Mouse (Mus musculus): ENCODE data around the gene Prr7.

Prr7 gene

DNA sequence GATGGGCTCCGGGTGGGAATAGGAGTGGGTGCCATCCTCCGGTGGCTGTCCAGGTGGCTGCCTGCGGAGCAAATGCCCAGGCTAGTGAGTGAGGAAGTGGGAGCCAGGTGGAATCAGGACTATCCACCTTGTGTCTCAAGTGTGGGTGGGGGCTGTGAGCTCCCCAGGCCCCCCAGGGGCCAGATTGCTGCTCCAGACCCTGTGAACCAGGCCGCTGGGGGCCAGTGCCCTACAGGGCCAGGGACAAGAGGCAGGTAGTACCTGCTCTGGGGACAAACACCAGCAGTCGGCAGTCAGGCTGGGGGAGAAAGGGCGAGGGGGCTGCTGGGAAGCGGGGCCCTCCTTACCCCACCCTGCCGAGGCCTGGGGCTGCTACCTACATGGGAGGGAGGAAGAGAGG, 12.2 kb downstream of the Prr7 start:
- DNase-seq (ENCODE audit: low read depth, low spot score) = no peak

- no peak for DNase-seq (ENCODE audit: low read depth, low spot score)
These were observed 13.4 kb downstream of the Prr7 start for GRCm38 (mm10) chr13:55477492-55477891.

GRCm38 (mm10) chr13:55478036-55478435, 14.0 kb downstream of the Prr7 start:
- DNase-seq (ENCODE audit: low read depth, low spot score) = no peak

DNA sequence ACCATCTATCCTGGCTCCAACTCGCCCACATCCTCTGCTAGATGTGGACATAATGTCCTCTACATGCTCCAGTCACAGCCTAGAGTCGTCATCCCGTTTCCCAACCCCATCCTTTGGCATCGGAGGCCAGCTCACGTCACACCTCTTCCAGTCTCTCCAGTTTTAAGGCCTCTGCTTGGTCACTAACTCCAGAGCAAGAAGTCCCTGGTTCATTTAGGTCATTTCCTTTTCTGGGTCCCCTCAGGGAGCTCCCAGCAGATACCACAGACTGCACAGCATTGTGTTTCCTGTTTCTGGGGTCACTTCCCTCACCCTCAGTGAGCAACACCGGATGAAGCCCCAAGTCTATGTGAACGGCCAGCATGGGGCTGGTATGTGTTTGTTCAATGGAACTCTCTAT, 14.9 kb downstream of the Prr7 start:
- no peak for DNase-seq (ENCODE audit: low read depth, low spot score)

- DNase-seq (ENCODE audit: low read depth, low spot score) = no peak
These were observed 15.9 kb downstream of the Prr7 start for GRCm38 (mm10) chr13:55479929-55480328.

- no peak for DNase-seq (ENCODE audit: low read depth, low spot score)
These were observed 18.5 kb downstream of the Prr7 start for GRCm38 (mm10) chr13:55482542-55482941.

GRCm38 (mm10) chr13:55483071-55483470, 19.0 kb downstream of the Prr7 start:
- DNase-seq (ENCODE audit: low read depth, low spot score) = no peak

DNA sequence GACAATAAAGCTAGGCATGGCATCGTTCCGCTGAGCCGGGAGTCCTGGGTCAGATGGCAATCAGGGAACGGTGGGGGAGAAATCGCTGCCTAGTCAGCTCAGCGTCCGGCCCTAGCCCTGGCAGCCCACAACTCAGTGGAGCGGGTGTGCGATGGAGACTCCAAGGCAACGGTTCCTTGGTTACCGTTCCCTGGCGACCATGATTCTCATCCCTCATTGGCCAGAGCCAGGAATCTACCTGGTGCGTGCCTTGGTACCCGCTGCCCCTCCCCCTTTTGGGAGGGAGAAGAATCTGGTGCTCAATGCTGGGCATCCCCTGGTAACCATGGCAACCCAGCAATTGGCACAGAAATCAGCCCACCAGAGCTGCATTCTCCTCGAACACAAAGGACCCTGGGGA, 19.5 kb downstream of the Prr7 start:
- no peak for DNase-seq (ENCODE audit: low read depth, low spot score)

DNA sequence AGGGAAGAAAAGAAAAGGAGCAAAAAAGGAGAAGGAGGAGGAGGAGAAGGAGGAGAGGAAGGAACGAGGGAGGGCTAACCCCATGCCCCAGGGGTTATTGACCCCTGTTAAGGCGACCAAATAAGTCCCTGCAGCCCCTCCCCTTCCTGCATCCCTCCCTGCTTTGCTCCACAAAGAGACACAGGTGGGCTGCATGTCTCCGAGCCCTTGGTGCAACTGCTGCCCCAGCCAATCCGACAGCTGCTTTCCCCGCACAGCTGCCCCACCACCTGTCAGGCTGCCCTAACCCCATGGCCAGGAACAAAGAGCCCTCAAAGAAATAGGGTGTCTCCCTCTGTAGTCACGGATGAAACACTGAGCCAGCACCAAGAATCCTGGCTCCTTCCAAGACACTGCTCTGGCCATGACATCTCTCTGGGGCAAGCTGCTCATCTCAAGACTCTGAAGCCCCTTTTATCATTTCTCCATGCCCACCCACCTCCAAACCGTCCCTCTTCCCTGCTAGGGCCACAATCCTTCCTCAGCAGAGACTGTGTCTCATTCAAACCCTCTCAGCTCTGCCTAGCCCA, 20.5 kb downstream of the Prr7 start:
- DNase-seq (ENCODE audit: low read depth, low spot score) = no peak

GRCm38 (mm10) chr13:55486029-55486794, 22.1 kb downstream of the Prr7 start:
- no peak for DNase-seq (ENCODE audit: low read depth, low spot score)

DNA sequence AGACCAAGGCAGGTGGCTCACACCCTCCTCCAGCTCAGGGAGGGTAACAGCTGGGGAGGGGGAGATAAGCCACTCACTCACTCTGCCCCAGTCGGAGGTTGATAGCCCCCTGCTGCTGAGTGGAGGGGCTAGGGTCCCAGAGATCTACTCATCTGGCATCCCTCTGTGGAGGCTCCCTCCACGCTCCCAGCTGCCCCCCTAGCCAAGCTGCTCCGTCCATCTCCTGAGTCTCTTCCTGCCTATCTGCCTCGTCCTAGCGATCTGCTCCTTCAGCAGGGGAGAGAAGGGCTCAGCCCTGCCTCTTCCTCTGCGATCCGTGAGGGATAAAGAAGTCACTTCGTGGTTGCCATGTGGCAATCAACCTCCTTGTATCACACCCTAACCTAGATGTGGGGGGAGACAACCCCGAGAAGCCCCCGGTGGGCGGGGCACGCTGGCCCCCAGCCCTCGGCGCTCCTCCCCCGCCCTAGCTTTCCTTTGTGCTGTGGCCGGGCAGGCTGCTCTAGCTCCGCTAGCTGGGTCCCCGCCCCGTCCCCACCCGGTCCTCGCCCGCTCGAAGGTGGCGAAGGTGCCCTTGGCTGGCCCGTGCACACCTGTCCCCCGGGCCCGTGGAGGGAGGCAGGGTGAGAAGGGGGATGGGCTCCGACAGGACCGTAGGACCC, 23.0 kb downstream of the Prr7 start:
- DNase-seq (ENCODE audit: low read depth, low spot score) = no peak

DNA sequence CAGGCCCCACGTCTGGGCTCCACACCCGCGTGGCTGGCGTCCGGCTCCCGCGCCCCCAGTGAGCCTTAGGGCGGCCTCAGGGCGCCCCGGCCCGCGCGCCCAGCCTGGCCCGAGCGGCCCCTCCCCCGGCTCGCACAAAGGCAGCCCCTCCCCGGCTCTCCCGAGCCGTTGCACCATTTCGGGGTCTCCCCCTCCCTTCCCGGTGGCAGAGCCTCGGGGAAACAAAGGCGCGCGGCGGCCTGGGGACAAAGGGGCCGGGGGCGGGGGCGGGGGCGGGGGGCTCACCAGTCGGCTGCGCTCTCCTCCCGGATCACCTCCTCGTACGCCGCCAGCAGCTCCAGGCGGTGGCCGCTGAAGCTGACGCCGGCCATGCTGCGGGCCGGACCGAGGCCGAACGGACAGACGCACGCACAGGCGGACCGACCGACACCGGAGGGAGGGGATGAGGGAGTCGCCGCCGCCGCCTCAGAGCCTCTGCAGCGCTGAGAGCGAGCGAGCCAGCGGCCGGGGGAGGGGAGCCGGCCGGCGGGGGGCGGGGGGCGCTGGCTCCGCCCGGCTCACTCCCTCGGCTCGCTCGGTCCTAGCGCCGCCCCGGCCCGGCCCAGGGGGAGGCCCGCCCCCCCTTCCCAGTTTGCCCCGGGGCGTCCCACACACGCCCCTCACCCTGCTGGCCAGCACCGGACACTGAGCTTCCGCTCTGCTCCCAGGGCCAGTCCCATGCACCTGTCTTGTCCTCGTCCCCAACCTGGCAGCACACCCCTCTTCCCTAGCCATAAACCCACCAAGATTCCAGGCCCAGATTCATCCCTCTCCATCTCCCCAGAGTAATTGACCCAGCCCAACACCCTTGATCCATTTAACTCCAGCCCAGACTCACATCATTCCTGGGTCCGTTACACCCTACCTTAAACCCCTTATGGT, 23.8 kb downstream of the Prr7 start, which contains the start of gene Dbn1:
Gene Dbn1, minus strand, starts transcription at position 534 of the 921 bp plus-strand sequence.
- no peak for DNase-seq (ENCODE audit: low read depth, low spot score)

DNA sequence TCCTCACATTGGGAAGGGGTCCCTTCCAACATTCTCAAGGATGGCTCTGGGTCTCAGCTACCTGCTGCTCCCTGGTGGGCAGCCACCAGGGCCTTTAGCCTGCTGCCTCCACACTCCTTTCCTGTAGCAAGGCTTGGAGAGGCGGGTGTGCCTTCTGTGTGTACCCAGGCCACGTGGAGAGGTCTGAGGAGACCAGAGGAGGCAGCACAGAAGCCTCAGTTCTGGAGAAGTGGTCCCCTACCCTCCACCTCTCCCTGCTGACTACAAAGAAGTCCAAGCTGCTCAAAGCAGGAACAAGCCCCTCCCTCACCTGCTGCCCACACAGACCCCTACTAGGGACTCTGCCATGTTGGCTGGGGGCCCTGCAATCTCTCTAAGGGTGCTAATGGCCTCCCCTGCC, 30.2 kb downstream of the Prr7 start:
- DNase-seq (ENCODE audit: low read depth, low spot score) = no peak

DNA sequence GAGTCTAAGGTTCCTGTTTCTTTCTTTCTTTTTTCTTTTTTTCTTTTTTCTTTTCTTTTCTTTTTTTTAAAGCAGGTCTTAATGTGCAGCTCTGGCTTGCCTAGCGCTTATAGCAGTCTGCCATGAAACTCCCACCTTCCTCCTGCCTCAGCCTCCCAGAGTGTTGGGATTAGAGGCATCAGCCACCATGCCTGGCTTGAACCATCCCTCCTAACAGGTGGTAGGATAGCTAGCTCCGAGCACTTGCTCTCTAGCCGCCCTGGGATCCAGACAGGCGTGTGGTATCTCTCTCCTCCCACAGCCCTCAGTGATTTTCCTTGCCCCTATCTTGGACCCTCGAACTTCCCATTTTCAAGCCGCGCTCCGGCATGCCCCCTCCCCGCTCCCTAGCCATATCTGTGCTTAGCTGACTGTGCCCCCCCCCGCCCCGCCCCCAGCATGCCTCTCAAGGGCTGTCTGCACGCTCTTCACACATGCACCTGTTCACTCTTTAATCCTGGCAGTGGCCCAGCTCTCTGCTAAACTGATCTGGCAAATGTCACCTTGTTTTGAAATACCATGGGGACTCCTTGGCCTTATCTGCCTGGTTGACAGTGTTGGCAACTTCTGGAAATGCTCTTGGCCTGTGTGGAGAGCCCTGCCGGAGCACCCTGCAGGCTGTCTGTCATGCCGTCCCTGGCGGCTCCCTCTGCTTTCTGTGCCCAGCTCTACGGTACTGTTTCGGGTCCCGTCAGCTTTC, 31.0 kb downstream of the Prr7 start:
- peak; percentile 89 for DNase-seq (ENCODE audit: low read depth, low spot score)

DNA sequence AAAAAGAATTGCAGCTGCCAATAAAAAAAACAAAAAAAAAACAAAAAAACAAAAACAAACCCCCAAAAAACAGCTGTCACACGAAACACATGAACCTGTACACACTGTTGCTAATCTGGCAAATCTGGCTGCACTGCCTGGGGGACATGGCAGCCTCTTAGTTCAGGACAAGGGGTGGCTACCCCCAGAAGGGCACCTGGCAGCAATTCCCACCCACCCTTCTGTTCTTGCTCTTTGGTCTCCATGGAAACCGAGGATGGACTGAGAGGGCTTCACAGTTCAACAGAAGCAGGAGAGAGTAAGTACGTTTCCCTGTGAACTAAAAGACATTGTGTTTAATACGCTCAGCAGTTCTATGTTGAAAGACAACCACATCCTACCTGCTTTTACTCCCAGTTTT, 31.6 kb downstream of the Prr7 start:
- no peak for DNase-seq (ENCODE audit: low read depth, low spot score)

- DNase-seq (ENCODE audit: low read depth, low spot score) = no peak
These were observed 32.6 kb downstream of the Prr7 start for GRCm38 (mm10) chr13:55496661-55497060.

DNA sequence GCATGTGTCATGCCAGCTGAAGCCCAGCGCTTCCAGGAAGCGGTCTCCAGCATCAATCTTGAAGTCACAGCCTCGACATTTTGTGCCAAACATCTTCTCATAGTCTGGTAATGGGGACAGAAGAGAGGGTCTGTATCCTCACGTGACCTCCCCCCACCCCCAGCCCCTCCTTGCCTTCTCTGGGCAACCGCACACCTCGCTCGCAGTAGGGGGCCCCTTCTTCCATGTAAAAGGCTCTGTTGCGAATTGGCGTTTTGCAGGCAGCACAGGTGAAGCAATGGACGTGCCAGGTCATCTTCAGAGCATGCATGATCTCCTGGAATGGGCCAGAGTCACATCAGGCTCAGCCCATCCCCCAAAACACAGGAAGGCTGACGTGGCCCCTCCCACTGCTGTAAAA, 34.8 kb downstream of the Prr7 start:
- no peak for DNase-seq (ENCODE audit: low read depth, low spot score)

- no peak for DNase-seq (ENCODE audit: low read depth, low spot score)
These were observed 36.5 kb downstream of the Prr7 start for GRCm38 (mm10) chr13:55500575-55500974.

DNA sequence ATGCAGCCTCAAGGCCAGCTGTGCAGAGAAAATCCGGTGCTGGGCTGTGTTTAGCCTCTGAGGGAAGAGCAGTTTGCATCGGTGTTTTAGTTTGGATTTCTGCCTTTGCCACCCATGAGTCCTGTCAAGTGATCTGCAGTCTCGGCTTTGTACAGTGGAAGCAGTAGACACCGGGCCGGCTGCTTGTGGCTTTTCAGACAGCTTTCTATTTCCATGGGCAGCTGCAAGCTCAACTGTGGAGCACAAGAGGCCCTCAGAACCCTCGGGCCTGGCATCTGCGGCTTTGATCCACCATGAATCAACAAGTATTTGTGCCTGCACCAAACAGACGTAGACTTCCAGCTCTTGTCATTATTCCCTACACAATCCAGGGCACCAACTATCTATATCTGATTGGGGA, 38.3 kb downstream of the Prr7 start:
- no peak for DNase-seq (ENCODE audit: low read depth, low spot score)

DNA sequence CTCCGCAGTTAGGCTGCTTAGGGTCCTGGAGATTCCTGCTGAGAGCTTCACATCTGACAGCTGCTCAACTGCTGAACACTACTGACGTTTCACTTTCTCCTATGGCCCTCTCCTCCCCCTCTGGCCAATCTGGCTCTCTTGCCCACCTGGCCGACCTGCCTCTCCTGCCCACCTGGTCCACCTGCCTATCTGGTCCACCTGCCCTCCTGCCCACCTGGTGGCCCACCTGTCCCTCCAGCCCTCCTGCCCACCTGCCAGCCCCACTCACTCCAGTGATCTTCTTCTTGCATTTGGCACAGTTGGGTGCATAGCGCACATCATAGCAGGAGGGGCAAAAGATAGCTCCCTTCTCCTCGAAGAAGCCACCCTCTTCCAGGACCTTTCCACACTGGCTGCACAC, 40.3 kb downstream of the Prr7 start:
- DNase-seq (ENCODE audit: low read depth, low spot score) = no peak

DNA sequence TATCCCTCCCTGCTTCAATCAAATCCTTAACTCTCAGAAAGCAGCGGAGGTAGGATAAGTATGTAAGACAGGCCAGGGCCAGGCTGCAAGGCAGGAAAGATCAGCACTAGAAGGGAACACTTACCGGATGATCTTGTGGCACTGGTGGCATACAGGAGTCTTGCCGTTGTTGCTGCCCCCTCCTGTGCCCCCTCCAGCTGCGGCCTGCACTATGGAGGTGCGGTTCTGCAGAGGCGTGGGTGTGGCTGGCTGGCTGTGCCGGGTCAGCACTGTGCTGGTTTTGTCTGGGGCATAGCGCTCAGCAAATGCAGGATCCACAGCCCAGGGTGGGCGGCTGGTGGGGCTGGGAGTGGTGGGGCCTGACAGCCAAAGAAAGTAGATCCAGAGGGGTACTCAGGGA, 41.7 kb downstream of the Prr7 start:
- no peak for DNase-seq (ENCODE audit: low read depth, low spot score)
